Mouse (Mus musculus) E14TG2a.4 (cell line): ENCODE measurements around the gene Arhgap10.

Source experiments
- H3K27me3 ChIP-seq: 2 replicates; pipeline ENCODE4 v1.6.1; 2014; ENCODE audit warnings: low read length, control low read depth; ENCODE audit not compliant: insufficient read depth
- H3K36me3 ChIP-seq: 2 replicates; pipeline ENCODE4 v1.6.1; 2014; ENCODE audit warnings: low read length, control low read depth; ENCODE audit not compliant: insufficient read depth
- H3K4me1 ChIP-seq: replicated peaks from 2 replicates; pipeline ENCODE4 v1.6.1; 2014; ENCODE audit warnings: low read depth, low read length, control low read depth
- H3K4me3 ChIP-seq: replicated peaks from 2 replicates; pipeline ENCODE4 v1.5.1; 2014; ENCODE audit warnings: mild to moderate bottlenecking, low read length
- H3K9me3 ChIP-seq: 2 replicates; pipeline ENCODE4 v1.6.1; 2014; ENCODE audit warnings: low read length, control low read depth
- CTCF ChIP-seq: conservative IDR thresholded peaks from 2 replicates; pipeline ENCODE4 v1.5.1; 2014; ENCODE audit warnings: low read length
- NANOG ChIP-seq: IDR thresholded peaks from 2 replicates; pipeline ENCODE4 v1.6.1; 2014; ENCODE audit warnings: borderline replicate concordance, low read length, mixed read lengths
- POU5F1 ChIP-seq: IDR thresholded peaks from 2 replicates; pipeline ENCODE4 v1.6.1; 2014; ENCODE audit warnings: low read length, borderline replicate concordance

Arhgap10 gene

GRCm38 (mm10) chr8:77494376-77495328 lies 23.1 kb downstream of the Arhgap10 start:
- no peaks in the 10 kb centered on the region for H3K9me3 ChIP-seq
- peaks cover 7% of the 10 kb centered on the region; the same call in 1 of the 2 replicates for H3K4me1 ChIP-seq
- H3K4me3 ChIP-seq: no peak overlapping the region
- no peaks in the 10 kb centered on the region for H3K36me3 ChIP-seq
- no peaks in the 10 kb centered on the region for H3K27me3 ChIP-seq
- TF ChIP-seq NANOG (no peak), POU5F1 (no peak), CTCF (no peak)

GRCm38 (mm10) chr8:77492356-77493058 lies 25.2 kb downstream of the Arhgap10 start:
- TF ChIP-seq POU5F1 (no peak), CTCF (no peak), NANOG (no peak)
- peaks cover 7% of the 10 kb centered on the region; the same call in 1 of the 2 replicates for H3K4me1 ChIP-seq

GRCm38 (mm10) chr8:77491231-77491923 lies 26.4 kb downstream of the Arhgap10 start:
- no peaks in the 10 kb centered on the region for H3K27me3 ChIP-seq
- H3K4me1 ChIP-seq: peaks cover 4% of the 10 kb centered on the region; the same call in 1 of the 2 replicates
- no peak overlapping the region for H3K4me3 ChIP-seq
- TF ChIP-seq NANOG (no peak), CTCF (no peak), POU5F1 (no peak)
- no peaks in the 10 kb centered on the region for H3K36me3 ChIP-seq
- H3K9me3 ChIP-seq: no peaks in the 10 kb centered on the region

More at GRCm38 (mm10) chr8:77492356-77493058, 25.2 kb downstream of the Arhgap10 start:
- Histone ChIP-seq H3K36me3 (no peaks in the 10 kb centered on the region), H3K9me3 (no peaks in the 10 kb centered on the region), H3K27me3 (no peaks in the 10 kb centered on the region), H3K4me3 (no peak overlapping the region)

GRCm38 (mm10) chr8:77490095-77490781 lies 27.5 kb downstream of the Arhgap10 start:
- H3K9me3 ChIP-seq: no peaks in the 10 kb centered on the region
- H3K4me3 ChIP-seq: no peak overlapping the region
- no peaks in the 10 kb centered on the region for H3K4me1 ChIP-seq
- no peaks in the 10 kb centered on the region for H3K36me3 ChIP-seq
- H3K27me3 ChIP-seq: no peaks in the 10 kb centered on the region
- TF ChIP-seq NANOG (no peak), POU5F1 (no peak), CTCF (no peak)

- Histone ChIP-seq H3K36me3 (no peaks in the 10 kb centered on the region), H3K9me3 (no peaks in the 10 kb centered on the region), H3K4me1 (no peaks in the 10 kb centered on the region), H3K4me3 (no peak overlapping the region), H3K27me3 (no peaks in the 10 kb centered on the region)
- TF ChIP-seq POU5F1: no peak
- TF ChIP-seq CTCF: no peak
- no peak for TF ChIP-seq NANOG
Observed at GRCm38 (mm10) chr8:77489235-77489634, 28.5 kb downstream of the Arhgap10 start.

- TF ChIP-seq NANOG (no peak), POU5F1 (no peak), CTCF (no peak)
- H3K27me3 ChIP-seq: no peaks in the 10 kb centered on the region
- no peak overlapping the region for H3K4me3 ChIP-seq
- peaks cover 4% of the 10 kb centered on the region for H3K4me1 ChIP-seq
- no peaks in the 10 kb centered on the region for H3K9me3 ChIP-seq
- no peaks in the 10 kb centered on the region for H3K36me3 ChIP-seq
Observed at GRCm38 (mm10) chr8:77488215-77488606, 29.5 kb downstream of the Arhgap10 start.

- Histone ChIP-seq H3K4me3 (no peak overlapping the region), H3K4me1 (peaks cover 4% of the 10 kb centered on the region), H3K9me3 (no peaks in the 10 kb centered on the region), H3K36me3 (no peaks in the 10 kb centered on the region), H3K27me3 (no peaks in the 10 kb centered on the region)
- TF ChIP-seq POU5F1: no peak
- no peak for TF ChIP-seq CTCF
- no peak for TF ChIP-seq NANOG
Observed at GRCm38 (mm10) chr8:77487590-77488214, 30.1 kb downstream of the Arhgap10 start.
